Mouse (Mus musculus) megakaryocyte, embryonic 14.5 days (primary cell): Measurements from ENCODE around the gene Vmn1r26.

Experiments used
- FLI1 ChIP-seq: IDR thresholded peaks from 2 replicates; pipeline ENCODE4 v1.6.1; 2012; ENCODE audit warnings: low read length, inconsistent platforms, mixed read lengths
- GATA1 ChIP-seq: IDR thresholded peaks from 3 replicates; pipeline ENCODE4 v1.6.1; 2012; ENCODE audit warnings: mixed read lengths, low read length, inconsistent platforms, borderline replicate concordance

DNA sequence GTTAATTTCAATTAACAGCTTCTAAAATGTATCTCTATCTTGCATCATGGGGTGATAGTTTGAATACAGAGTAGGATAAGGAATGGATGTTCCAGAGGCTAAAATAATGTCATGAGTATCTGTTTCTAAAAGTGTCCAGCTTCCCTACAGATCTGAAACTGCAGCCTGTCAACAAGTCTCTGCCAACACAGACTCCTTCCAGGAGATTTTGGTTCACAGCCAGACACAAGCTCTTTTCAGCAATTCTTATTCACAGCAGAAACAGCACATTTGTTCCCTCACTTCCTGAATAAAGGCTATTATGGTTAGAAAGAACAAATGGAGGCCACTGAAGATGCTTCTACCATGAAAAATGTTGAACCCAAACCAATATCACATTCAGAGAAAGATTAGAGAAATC is 29.1 kb upstream of the Vmn1r26 start:
- TF ChIP-seq GATA1: no peak
- no peak for TF ChIP-seq FLI1
